Mouse (Mus musculus): ENCODE measurements around the gene Smarcc1.

DNA sequence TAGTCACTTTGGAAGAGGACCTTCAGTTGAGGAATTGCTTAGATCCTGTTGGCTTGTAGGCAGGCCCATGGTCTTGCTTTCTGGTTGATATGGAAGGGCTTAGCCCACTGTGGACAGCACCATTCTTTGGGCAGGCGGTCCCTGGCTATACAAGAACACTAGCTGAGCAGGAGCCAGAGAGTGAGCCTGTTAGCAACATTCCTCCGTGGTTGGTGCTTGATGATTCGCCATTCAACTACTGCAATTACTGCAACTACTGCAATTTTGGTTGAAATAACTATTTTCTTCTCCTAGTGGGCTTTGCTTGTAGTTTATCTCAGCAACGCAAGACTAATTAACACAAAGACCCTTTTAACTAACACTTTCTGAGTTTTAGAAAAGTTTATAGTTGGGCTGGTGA lies 108.7 kb downstream of the Smarcc1 start:
- TF ChIP-seq CTCF (IDR thresholded peaks at IDR 0.05; ENCODE audit: borderline replicate concordance, insufficient read depth, low read length) (no peak), POLR2A (IDR thresholded peaks at IDR 0.05; ENCODE audit: low read depth, low read length) (no peak)

All from embryonic fibroblast, embryonic 13.5 days (primary cell).